Mouse (Mus musculus) layer of hippocampus, adult 9-11 months (tissue): ENCODE data around the gene Eef1akmt1.
A peak's percentile ranks its signal among the peaks of the same experiment; 100 is the strongest.

ENCODE experiments used
- DNase-seq: peaks from one replicate; pipeline ENCODE4 v3.0.0; 2022

Eef1akmt1 gene

DNA sequence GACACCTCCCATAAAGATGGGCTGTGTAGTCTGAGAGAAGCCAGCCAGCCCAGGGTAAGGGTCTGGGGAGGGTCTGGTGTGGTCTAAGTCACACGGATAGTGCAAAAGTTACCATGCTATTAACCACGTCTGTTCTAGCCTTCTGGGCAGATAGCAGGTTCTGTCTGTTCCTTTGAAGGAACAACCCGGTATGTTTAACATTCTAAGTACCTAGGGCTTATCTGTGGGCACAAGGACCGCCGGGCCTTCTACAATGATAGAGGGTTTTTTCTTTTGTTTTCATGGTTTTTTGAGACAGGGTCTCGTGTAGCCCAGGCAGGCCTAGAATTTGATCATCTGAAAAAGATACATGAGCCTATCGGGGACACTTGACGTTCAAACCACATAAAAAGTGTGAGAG is 25.3 kb downstream of the Eef1akmt1 start:
- DNase-seq, result no peak

DNA sequence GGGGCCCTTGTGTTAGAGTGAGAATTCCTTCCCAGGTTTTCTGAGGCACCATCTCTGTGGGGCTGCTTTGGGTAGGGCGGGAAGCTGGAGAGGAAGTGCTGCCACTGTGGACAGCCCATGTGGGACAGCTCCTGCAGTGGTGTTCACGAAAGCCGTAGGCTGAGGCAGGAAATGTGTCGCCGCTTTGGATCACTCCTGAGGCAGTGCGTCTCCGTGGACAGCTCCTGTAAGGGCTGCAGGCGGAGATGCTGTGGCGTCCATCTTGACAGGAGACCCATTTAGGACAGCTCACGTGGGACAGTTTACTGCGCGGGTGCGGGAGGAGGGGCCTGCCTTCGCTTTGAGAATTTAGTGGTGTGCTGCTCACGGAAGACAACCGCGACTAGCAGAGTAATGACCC is 25.9 kb downstream of the Eef1akmt1 start:
- DNase-seq, result no peak

DNA sequence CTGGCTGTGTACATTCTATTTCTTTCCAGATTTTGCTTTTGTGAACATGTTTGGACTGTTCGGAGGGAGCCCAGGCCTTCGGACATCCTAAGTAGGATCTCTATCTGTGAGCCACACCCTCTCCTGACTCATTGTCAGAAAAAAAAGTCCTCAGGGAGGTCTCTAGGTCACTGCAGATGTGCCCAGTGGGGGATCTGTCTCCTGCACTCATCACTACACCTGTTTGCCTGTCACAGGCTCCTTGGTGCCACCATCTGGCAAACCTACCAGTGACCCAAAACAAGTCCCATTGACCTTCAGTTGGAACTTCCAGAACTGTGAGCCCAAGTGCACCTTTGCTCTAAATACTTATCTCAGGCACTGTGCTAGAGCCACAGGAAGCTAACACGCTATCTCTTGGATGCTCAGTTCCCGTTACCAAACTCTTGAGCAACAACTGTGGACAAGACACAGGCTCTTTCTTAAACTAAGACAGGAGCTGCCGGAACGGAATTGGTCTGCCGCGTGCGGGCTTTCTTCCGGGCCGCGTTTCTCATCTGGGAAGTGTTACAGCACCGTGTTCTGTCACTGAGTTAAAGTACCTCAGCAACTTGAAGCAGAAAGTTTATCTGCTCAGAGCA is 27.9 kb downstream of the Eef1akmt1 start:
- no peak for DNase-seq

DNA sequence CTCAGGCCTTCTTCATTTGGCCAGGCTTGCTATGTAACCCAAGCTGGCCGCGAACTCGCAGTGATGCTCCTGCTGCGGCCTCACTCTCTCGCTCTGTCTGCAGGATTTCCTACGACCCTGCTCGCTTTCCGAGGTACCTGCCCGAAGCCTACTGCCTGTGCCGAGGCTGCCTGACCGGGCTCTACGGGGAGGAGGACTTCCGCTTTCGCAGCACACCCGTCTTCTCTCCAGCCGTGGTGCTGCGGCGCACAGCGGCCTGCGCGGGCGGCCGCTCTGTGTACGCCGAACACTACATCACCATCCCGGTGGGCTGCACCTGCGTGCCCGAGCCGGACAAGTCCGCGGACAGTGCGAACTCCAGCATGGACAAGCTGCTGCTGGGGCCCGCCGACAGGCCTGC is 29.2 kb downstream of the Eef1akmt1 start:
- DNase-seq, result no peak

DNA sequence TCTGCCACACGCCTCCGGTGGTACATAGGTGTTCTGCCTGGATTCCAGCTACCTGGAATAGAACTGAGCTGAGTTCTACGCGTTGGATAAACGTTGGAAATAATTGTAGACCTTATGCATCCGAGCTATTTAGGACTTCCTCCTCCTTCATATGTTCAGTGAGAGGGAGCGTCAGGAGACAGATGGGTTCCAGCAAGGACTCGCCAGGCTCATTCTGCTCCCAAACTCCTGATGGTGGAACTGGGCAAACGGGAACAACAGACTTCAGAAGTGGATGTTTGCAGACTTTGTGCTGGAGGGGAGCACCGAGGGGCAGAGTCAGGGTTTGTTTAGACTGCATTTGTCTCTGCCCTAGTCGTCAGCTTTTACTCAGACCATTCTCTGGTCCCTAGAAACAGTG is 30.7 kb downstream of the Eef1akmt1 start:
- peak; percentile 70 for DNase-seq

DNA sequence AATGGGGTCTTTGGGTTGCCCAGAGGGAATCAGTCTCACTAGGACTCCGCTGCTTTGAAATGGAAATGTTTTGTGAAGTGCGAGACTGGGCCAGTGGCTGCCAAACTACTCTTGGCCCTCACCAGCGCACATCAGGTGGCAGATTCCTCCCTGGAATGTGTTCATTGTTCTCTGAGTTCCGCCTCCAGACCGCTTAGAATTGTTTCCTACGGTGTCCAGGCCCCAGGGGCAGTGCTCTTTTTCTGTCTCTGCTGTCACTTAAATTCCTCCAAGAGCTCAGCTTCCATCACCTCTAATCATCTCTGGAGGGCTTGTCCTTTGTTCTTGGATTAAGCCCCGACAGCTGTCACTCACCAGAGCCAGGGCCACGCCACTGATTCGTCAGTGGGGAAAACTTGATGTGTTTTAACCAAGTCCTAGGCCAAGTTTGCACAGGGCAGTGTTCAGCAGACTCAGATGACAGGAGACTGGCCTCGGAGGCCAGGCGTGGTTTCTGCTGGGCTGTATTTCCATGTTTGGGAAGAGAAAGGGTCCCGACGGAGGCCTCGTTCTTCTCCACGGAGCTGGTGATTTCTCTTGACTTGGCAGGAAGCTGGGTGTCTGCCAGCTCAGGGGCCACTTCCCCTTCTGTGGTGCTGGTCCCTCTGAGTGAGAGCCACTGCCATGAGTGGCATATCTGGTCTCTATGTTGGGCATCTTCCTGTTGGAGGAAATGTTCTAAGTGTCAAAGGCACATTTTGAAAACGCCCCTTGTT is 34.0 kb downstream of the Eef1akmt1 start:
- DNase-seq, result peak; percentile 65

DNA sequence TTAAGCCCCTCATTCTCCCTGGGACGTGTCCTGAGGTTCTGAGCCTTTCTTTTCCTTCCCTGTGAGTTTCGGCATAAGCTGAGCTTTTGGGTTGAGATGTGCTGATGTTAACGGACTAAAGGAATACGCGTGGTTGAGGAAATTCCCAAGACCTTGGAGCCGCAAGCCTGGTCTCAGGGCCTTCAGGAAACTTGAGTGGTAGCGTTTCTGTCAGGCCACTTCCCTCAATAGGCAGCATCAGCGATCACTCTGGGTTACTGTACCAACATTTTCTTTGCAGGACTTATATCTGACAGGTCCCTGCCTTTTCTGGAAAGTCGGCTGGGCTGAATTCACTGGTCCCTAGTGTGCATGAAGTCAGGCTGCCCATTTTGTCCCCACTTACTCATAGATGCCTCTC is 34.6 kb downstream of the Eef1akmt1 start:
- no peak for DNase-seq

DNA sequence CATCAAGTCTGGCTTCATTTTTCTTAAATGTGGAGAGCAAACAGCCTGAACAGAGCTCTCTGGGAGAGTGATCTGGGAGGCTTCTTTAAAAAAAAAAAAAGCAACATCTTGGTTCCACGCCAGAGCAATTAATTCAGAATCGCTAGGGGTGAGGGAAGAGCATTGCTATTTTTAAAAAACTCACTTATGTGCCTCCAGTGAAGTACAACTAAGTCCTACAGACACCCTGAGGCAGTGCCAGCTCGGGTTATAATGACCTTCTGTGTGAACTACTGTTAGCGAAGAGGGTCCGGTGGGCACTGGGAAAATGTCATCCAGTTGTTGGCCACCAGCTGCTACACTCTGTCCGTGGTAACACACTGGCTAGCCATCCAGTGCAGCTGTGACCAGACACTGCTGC is 35.8 kb downstream of the Eef1akmt1 start:
- no peak for DNase-seq

DNA sequence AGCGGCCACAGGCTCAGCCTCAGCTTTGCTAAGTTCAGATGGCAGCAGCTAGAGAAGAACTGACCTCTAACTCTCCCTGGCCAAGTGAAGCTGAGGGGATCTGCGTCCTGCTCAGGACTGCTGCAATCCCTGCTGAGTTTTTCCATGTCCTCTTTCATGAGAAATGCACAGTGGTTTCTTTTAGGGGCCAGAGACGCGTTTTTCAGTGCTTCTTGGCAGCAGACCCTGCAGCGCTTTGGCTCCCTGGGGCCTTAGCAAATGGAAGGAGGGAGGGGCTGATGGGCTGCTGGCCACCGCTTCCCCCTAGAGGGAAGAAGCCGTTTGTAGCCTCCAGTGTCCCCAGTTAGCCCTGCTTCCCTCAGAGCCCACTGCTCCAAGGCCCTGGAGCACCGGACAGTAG is 36.5 kb downstream of the Eef1akmt1 start:
- no peak for DNase-seq

DNA sequence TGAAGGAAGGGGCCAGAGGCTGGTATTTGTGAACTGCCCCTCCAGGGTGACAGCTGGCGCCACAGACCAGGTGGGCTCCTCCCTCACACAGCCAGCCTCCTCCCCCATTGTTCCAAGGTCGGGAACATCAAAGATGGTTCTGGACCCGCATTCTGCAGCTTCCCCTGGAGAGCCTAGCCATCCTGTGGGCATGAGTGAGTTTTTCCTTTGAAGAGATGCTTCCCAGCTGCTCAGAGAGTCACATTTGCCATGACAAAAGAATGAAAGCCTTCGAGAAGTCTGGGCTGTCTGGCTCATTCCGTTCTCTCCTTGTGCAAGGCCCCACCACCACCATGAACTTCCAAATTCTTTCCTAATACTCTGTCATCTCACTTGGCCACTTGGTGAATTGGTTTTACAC is 37.1 kb downstream of the Eef1akmt1 start:
- no peak for DNase-seq

DNA sequence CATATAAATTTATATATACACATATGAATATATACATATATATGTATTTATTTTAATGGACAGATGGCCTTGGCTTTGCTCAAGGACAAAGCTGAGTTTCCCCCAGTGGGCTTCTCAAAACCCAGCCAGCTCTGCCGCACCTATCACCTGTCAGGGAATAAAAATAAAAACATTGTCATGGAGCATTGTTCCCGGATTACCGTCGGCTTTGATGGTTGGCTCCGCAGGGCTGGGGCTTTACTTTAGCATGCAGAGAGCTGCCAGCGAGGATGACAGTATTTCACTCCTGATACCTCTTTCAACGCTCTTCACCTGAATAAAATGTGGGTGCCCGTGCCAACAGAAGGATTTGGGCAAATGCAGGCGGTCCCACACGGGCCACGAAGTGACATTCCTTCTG is 37.6 kb downstream of the Eef1akmt1 start:
- DNase-seq, result no peak

DNA sequence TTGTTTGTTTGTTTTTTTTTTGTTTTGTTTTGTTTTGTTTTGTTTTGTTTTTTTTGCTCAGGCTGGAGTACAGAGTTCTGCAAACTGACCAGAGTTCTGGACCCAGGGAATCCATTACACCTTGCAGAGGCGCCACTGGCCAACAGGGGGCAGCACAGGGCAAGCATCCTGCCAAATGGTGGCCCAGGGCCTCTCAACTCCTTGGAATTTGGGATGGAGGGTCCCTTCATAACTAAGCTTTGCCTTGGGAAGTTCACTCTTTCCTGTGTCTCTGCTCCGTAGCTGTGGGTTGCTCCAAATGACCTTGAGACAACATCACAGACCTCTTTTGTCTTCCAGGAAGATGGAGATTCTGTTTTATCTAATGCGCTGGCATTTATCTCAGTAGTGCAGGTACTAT is 38.2 kb downstream of the Eef1akmt1 start:
- no peak for DNase-seq

DNA sequence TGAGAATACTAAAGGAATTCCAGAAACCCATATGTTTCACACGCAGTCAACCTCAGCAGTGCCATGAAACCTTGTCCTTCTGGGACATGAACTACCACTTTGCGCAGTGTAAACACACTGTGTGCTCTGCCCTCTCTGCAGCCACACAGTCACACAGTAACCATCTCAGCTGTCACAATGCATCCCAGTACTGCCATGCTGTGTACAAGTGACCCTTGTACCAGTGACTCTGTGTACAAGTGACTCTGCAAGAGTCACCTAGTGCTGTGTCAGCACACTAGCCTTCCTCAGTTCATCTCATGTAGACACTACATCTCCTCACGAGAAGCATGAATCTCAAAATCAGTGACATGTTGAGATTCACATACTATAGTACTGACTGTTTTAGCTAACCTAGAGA is 38.8 kb downstream of the Eef1akmt1 start:
- DNase-seq, result no peak

DNA sequence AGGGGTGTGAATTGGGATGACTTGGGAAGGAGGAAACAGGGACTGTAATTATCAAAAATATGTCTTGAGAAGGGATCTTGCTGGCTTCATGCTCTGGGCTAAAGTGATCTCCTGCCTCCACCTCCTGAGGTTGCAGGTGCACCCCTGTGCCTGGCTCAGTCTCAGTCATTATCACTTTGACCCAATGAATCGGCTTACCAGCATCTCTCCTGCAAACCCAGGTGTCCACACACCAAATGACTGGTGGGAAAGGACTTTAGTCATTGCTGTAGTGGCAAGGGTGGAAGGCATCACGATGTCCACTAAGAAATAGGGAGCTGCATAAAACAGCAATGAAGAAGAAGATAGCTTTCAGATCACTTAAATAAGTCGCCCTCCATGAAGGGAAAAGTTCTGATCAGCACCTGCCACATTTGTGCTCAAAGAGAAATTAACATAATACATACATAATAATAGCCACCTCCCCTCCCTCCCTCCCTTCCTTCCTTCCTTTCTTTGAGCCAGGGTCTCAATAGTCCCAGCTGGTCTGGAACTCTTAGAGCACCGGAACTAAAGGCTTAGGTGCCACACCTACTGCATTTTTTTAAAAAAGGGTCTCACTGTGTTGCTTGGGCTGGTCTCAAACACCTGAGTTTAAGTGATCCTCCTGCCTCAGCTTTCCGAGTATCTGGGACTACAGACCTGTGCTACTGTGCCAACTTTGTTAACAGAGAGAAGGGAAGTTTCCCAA is 41.5 kb downstream of the Eef1akmt1 start:
- no peak for DNase-seq

DNA sequence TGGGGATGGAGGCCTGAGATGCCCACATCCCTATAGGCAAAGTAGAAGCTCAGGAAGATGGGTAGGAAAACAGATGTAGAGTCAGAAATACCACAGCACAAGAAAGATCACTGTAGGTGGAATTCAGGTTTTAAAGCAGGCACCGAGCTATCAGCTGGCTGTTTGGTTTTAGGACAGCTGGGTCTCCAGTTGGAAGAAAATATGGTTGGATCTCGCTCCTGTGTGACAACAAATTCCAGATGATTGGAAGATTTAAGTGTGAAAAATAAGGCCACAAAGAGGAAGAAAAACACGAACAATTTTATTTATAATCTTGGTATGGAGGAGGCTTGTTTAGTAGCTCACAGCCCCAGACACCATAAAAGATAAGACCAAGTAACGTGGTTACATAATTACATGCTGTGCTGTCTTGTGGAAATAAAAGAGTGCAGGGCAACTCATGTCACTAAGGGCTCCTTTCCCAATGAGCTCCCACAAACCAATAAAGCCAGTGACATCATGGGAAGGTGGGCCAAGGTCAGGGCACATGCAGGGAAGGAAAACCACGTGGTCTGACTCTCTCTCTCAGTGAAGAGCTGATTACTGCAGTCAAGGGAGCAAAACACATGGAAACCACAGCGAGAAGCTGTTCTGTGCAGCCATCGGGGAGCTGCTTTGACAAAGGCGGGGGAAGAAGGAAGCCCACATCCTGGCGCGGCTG is 42.2 kb downstream of the Eef1akmt1 start:
- DNase-seq, result peak; percentile 67

DNA sequence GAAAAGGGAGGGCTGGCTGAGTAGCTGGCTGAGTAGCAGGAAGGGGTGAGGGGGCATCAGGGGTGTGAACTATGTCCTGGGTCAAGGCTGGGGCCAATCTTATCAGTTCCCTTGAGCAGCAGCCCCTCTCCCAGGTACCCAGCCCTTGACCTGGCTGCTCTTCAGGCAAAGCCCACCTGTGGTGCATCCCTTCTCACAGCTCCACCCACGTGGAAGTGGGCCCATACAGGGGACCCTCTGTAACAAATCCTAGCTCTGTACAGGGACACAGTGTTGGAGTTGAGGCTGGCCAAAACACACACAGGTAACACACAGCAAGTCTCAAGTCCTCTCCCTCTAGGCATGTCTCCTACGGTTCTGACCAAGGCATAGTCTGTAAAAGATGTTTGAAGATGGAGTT is 43.8 kb downstream of the Eef1akmt1 start:
- no peak for DNase-seq

DNA sequence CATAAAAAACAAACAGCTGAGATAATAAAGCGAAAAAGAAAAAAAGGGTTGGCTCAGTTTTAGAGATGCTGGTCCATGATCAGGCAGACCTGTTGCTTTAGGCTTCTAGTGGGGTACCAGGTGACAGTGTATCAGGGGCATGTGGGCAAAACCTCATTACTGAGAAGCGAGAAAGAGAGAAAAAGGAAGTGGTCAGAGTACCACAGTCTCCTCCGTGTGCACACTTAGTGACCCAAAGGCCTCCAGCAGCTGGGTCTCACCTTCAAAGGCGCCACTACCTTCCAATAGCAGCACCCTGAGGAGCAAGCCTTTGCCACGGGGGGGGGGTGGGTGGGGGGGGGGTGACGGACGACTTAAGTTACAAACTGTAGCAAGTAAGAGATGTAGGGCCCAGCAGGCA is 44.3 kb downstream of the Eef1akmt1 start:
- DNase-seq, result no peak

DNA sequence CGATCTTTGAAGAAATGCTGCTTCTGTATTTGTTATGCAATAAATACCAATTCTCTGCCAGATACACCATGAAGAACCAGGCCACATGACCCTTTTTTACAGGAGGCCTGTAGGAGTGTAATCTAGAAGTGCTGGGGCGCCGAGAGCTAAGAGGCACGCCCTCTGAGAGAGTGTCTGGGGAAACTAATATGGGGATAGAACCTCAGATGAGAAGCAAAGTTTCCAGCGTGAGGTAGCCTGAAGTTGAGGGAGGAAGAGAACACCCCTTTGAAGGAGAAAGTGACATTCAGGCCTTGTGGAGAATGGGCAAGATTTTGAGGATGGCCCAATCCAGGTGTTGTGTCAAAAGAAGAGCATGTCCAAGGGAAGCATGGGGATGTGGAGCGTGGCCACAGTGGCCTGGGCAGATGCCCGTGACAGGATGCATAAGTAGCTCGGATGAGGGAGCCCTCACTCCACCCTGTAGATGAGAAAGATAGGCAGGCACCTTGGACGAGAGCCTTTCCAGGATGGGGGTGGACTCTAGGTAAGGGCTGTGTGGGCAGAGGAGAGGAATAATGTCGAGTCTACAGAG is 45.3 kb downstream of the Eef1akmt1 start:
- no peak for DNase-seq

DNA sequence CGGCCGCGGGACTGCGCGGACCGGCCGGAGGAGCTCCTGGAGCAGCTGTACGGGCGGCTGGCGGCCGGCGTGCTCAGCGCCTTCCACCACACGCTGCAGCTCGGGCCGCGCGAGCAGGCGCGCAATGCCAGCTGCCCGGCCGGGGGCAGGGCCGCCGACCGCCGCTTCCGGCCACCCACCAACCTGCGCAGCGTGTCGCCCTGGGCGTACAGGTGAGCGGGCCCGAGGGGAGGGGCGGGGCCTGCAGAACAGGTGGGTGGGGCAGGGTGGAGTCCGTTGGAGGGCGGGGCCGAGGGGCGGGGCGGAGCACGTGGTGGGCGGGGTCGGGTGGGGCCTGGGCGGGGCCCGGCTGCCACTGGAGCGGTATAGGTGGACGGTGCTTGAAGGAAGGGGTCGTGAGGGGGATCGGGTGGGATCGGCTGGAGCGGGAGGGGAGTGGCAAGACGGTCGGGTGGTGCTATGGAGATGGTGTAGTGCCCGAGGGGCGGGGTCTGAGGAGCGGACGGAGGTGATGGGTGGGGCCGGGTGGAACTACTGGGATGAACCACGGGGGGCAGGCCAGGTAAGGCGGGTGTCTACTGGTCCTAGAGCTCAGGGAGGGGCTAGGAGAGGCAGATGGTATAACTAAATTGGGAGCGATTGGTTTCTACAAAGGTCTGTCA is 45.9 kb downstream of the Eef1akmt1 start:
- DNase-seq, result peak; percentile 88

DNA sequence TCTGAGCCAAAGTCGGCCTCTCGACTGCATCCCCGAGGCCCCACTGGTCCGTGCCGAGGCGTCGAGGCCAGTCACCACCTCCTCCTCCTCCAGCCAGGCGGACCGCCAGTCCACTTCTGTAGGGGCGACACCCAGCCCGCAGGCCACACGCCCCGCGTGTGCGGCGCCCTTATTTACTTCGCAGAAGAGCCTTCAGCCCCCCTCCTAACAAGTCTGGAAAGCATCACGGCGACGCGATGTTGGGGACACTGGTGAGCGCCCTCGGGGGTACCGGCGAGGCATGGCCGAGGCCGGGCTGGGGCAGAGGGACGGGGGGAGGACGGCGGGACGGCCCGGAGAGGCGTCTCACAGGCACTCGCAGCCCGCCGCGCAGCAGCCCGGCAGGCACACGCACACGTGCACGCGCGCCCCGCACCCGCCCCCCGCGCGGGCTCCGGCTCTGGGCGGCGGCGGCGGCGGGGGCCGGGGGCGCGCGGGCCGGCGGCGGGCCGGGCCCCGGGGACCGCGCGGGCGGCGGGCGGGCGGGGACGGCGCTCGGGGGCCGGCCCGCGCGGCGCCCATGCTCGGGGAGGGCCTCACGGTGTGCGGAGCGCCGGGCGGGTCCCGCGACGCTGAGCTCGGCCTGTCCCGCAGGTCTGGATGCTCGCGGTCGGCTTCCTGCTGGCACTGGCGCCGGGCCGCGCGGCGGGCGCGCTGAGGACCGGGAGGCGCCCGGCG is 46.6 kb downstream of the Eef1akmt1 start, which contains the start of gene Il17d:
TSS of gene Il17d (plus strand) at position 107 of the 717 bp plus-strand sequence.
- DNase-seq, result no peak

DNA sequence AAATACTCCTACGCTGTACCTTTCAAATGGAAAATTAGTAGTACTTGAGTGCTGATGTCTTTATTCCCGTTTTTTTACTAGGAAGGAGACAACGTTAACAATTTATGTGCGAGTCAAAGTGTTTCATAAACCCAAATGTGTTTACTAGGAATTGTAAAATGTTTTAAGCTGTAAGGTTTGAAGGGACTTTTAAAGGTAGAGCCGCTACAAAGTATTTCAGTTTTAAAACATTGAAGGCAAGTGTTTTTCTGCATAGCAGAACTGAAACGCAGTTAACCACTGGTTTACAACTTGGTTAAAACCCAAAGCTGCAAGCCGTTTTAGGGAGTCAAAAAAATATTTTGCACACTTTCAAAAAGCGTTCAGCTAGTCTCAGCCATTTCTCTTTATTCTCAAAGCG is 47.6 kb downstream of the Eef1akmt1 start:
- no peak for DNase-seq

DNA sequence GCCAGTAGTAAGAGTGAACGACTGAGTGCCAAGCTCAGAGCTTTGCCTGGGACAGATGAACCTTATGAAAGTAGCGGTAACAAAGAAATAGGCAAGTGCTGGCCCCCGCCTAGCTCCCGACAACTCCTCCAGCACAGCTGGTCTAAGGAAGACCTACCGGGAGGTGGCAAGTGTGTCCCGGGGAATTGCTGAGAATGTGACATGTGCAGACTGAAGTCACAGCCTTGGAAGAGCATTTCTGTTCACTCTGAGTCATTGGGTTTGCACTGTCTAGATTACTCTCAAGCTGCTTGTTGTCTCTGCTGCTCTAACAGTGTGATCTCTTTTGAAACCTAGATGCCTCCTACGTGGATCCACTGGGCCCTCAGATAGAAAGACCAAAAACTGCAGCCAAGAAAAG is 54.4 kb downstream of the Eef1akmt1 start:
- DNase-seq, result peak; percentile 58
